Mouse (Mus musculus) spleen, adult 2 months (tissue): ENCODE results near the gene Ncoa1.

Source experiments
- CTCF ChIP-seq: fragments of 200-500 bp; IDR thresholded peaks from 2 replicates; pipeline ENCODE4 v1.5.1; 2011; ENCODE audit warnings: mild to moderate bottlenecking, inconsistent platforms; ENCODE audit not compliant: insufficient read depth, insufficient read length, insufficient replicate concordance; ENCODE audit errors: extremely low read depth
- POLR2A ChIP-seq: fragments of 200-500 bp; IDR thresholded peaks from 2 replicates; pipeline ENCODE4 v1.6.1; 2011; ENCODE audit warnings: low read depth, low read length, inconsistent platforms

DNA sequence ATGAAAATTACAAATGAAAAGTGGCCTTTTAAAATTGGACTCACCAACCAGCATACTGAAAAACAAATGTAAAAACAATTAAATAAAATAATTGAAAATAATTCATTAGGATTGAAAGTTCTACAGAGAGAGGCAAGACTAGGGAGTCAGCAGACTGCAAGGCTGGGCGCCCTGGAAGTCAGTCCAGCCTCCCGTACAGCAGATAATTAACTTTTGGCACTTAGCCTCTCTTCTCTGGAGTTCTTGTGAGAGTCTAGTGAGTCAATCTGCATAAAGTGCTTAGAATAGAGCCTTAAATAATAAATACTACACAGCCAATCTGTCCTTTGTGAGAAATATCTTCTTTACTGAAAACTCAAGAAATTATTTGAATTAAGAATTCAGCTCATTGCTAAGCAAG is 69.9 kb downstream of the Ncoa1 start:
- TF ChIP-seq POLR2A, result no peak
- no peak for TF ChIP-seq CTCF
